Mouse (Mus musculus) mature B cell (primary cell): ENCODE data around the gene Cym.

ENCODE experiments used
- in situ Hi-C: fragments of 300-500 bp; cut with MboI; formaldehyde crosslinking; loops from 2 replicates; pipeline ENCODE4 v1.14.3; 2019

The Cym gene

DNA sequence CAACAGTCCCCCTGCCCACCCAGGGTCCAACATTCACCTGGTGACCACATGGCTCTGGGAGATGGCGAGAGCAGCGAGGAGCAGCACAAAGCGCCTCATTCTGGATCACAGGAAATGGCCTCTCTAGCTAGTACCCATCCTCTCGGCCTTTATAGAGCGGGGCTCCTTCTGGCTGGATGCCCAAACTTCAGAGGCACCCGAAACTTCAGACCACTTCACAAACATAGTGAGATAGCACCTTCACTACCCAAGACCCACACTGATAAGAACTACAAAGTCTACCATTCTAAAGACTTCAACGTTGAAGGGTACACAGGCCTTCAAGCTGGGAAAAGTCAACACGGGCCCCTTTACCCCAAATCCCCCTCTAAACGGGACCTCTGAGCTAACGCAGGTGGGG is at the start of gene Cym:
Cym (minus strand) TSS at position 125 of the 400 bp plus-strand sequence.
- in situ Hi-C loops = no loop called here

DNA sequence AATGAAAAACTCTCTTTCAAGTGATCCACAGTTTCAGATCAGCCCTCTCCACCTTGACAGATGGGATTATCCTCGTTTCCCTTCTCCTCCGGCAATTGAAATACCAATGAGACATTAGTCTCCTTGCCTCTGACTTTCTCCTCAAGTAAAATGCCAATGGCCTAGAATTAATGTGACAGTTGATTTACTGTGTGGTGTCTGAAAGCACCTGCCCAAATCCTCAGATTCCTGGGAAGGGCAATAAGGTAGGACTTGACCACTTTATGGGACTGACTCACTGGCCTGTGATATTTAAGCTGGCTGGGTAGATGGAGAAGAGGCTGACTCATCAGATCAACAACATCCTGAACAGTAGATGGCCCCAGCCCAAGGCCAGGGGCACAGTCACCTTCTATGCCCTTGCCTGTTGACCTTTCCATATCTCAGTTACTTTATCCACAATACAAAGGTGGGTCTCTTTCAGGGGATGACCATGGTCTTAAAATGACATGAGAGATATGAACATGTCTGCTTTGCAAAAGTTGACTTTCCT is 45.3 kb upstream of the Cym start:
- in situ Hi-C loops = no loop called here

DNA sequence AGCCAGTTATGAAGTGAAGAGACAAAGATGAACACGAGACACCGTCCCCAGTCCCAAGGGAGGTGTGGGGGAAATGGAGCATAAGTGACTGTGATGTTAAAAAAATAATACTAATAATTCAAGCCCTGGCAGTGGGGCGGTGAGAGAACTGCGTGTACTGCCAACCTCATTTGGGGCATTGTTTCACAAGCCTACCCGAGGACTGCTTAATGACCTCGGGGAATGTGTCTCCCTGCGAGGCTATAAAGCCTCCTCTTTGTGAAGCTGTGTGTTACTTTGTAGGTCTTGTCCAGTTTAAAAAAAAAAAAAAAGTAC is 40.3 kb upstream of the Cym start:
- in situ Hi-C loops = no loop called here

DNA sequence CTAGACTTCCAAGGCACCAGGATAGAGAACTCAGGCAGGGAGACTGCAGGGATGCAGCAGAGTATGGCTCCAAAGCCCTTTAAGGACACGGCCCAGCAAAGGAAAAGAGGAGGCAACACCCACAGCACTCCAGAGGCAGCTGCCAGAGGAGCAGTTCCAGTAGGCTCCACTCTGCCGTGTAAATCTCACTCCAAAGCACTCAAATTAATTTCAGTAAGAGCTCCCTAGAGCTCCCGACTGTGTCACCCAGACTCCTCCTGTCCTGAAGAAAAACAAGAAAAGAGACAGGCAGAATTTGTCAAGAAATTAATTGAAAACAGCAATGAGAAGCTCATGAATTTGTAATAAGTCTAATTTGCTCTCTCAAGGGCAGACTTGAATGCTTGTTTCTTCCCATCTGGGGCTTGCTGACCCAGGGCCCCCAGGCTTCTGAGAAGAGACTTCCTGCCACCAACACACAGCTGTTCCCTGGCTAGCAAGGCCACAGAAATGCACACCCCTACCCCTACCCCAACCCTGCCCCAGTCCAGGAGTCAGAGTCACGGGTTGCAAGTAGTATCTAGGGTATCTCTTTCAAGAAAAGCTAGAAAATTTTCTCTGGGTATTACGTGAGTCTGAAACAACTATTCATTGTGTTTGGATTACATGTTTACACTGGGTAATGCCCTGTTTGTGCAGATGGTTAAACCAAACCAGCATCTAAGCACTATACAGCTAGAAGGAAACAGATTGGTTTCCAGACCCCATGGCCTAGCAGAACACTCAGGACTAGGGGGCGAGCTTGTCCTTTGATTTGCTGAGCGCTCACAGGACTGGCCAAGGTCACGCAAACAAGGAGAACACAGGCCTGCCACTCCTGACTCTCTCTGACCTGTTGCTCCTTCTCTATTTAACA is 39.7 kb upstream of the Cym start:
- in situ Hi-C loops = no loop called here

DNA sequence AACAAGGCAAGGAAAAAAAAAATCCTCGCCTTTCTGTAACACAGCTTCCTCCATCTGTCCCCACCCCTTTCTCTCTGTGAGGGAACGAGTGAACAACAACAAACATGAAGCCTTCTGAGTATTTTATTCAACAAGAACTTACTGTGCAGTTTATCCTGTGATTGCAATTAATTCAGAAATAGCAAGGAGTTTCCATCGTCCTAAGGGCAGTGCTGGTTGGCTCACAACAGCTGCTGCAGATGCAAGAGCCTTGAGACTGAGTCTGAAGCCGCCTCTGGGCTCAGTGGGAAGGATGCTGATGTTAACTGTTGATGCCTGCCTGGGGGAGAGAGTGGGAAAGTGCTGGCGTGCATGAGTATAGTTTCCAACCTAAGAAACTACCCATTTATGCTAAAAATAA is 36.4 kb upstream of the Cym start:
- in situ Hi-C loops = no loop called here

DNA sequence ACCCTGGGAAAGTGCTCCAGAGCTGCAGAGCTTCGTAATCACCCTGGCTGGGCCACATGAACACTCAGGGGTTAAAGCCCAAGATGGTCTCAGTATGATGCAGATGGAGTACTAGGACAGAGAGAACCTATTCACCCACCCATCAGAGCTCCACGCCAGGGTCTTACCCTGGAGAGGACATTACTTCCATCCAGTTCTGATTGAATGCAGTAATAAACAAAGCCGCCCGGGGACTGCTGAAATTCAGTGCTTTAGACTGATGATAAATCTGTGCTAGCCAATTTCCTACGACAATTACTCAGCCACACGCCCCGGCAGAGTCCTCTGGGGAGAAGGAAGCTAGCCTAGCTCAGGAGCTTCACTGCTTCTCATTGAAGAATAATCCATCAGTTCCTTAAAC is 35.2 kb upstream of the Cym start:
- in situ Hi-C loops = no loop called here

DNA sequence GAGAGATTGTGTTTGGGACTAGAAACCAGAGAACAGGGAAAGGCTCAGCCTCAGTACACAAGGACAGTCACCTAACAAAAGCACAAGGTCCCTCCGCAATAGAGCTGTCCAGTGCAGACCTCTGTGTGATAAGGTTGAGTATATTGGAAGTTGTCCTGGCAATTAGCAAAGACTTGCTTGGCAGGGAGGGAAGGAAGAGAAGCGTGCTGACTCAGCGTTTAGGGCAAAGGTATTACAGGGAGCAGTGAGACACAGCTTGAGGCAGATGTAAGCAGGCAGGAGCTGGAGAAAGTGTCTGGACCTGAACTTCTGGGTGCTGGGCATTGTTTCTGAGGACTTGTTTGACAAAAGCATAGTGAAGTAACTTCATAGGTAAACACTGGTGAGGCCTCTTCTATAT is 34.5 kb upstream of the Cym start:
- in situ Hi-C loops = no loop called here

DNA sequence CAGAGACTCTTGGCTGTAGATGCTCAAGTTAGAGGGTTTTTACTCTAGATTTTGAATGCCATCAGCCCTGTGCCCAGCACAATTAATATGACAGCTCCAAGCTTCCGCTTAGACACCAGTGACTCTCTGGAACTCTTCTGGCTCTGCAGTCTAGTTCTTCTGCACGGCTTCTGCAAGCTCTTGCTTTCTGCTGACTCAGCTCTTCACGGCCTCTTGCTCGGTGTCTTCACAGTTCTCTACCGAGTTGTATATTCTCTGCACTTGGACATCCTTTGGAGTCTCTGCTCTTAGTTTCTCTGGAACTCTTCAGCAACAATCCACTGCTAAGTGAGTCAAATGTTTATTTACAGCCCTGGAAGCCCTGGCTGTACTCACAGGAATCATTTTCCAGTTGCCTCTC is 32.4 kb upstream of the Cym start:
- in situ Hi-C loops = no loop called here

DNA sequence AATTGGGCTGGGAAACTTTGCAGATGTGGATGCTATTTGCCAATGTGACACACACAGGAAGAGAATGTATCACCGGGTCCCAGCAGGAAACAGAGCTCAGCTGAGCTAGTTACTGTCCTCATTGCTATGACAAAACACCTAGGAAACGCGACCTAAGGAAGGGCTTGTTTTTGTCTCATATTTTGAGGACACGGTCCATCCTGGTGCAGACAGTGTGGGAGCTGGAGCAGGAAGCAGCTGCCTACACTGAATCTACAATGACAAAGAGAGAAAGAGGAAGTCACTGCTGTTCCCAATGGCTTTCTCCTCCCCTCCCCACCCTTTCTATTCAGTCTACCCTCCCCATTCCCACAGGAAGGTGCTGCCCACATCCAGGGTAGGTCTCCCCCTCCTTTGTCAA is 30.5 kb upstream of the Cym start:
- in situ Hi-C loops = no loop called here

DNA sequence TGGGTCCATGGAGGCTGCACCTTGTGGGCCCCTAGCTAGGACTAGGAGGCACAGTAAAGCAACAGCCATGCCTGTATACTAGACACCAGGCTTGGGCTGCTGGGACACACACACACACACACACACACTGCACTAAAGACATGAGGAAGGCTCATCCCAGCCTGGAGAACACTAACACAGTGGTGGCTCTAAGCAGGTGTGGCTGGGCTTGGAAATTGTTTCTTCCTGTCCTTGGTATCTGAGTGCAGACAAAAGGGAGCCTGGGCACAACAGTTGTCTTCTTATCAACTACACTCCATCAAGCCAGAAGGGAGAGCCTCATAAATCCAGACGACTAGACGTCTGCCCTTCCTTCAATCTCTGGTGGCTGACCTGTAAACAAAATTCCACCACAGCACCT is 28.8 kb upstream of the Cym start:
- in situ Hi-C loops = no loop called here

DNA sequence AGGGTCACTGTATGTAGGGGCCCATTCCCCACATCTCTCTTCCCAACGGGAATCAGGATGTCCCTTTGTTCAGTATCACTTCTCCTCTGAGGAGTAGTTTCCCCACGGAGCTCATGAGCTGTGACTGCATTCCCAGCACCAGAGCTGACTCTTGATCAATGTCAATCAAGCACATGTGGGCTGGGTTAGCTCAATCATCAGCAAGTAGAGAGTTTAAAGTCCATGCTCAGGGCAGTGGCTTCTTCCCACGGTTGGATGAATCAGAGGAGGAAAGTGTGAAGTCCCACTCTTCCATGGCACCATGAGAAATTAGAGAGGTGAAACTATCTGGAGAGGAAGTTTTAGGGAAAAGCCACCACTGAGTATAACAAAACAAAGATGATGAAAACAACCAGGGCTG is 27.5 kb upstream of the Cym start:
- in situ Hi-C loops = no loop called here

DNA sequence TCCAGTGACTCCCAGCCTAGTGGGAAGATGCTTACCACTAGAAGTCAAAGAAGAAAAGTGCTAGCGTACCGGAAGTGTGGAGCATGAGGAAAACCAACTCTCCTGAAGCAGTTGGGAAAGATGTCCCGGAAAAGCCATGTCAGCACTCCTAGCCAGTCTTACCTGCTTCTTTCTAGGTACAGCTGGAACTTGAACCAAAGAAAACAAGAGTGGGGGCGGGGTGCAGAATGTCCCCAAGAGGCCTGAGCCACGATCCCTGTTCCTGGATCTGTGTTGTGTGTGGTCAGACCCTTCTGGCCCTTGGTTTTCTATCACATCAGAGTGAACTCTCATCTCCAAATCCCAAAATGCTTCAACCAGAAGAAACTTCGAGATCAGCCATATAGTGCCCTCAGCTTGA is 25.3 kb upstream of the Cym start:
- in situ Hi-C loops = no loop called here

DNA sequence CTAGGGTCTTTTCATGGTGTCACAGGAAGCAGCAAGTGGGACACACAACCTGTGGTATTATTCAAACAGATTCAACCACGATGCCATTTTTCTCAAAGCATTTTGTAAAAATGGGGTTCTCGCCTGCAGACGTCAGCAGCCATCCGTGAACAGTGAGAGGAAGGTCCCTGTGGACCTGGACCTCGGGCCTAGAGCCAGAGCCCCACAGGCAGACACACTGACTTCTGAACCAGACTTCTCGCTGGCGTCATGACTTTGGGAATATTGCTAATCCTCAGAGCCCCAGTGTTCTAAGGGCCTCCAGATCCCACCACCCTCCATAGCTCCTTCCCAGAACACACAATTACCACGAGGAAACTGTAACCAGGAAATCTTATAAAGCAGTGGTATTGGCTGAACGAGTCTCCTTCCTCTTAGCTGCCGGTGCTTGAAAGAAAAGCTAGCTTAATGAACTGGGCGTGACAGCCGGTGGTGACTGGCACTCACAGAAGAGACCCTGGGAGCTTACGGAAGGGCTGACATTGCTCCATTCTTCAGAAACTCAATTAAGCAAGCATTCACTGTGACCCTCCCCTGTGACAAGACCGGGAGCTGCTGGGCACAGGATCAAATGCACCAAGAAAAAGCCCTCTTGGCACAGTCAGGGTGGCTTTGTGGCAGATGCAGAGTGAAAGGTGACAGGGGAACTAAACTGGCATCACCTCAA is 20.0 kb upstream of the Cym start:
- in situ Hi-C loops = no loop called here

DNA sequence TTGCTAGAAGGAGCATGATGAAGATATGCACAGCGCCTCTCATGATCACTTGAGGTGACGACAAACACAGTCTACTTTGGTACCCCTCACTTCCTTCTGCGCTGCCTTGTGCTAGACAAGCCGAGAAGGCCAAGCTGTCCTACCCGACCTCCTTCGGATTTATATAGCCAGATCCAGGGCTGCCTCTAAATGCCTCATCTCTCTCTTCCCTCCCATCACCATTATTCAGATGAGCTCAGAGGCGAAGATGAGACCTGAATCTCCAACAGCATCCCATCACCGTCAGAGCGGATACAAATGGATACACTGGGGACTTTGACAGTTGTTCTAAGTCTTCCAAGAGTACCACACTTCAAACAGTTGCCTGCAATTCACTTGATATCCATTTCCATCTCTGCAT is 18.1 kb upstream of the Cym start, which contains the start of gene Prok1:
Prok1 (minus strand) TSS at position 101 of the 400 bp plus-strand sequence.
- in situ Hi-C loops = no loop called here

DNA sequence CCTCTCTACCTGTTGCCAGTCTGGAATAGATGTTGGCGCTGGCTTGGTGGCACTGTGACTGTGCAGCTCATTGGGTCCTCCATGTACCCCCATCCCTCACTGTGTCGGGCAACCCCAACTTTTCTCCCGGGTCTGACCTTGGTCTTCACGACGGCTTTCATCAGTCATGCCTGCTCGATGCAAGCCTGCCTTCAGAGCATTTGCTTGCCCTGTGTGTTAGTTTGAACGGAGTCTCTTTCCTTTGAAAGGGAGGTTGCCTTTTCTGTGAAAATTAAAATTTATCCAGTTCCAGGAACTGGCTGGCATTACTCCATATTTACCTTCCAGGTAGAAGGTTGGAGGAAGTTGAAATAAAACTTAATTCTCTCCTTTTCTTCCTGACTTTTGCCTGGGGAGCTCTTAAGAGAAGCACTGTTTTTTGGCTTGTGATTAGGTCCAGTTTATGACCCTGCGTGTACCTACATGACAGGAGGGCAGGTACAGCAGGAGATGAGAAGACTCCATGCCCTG is 17.0 kb upstream of the Cym start:
- in situ Hi-C loops = no loop called here

DNA sequence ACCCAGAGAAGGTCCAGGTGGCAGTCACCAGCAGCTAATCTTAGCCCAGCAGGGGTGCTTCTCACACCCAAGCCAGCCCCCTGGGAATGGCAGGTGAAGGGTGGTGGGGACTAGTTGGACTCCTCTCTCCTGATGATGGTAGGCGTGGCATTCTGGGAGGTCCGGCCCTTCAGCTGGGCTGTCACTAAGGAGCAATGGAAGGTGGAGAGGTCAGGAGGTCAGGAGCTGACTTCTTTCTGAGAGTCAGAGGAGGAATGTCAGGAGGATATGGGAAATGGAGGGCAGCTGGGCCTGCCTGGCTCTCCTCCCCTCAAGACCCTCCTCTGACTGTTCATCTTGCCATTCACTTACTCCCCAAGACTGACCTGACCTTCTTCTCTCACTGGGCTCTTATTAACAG is 16.5 kb upstream of the Cym start:
- in situ Hi-C loops = no loop called here

DNA sequence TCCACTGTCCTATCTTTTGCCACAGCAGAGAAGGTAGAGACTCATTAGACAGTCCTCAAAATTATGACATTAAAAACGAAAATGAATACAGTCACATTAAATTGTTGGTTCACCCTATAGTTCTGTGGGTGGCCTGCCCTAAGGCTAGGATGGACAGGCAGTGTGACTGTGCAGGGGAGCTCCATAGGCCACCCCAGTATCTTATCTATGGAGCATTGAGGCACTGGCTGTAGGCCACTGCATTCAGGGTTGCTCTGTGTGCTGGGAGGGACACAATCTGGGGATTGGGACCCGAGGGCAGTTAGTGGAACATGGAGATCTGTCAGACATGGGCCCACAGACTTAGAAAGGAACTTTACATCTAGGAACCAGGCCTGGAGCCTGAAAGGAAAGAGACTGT is 12.4 kb upstream of the Cym start:
- in situ Hi-C loops = no loop called here

DNA sequence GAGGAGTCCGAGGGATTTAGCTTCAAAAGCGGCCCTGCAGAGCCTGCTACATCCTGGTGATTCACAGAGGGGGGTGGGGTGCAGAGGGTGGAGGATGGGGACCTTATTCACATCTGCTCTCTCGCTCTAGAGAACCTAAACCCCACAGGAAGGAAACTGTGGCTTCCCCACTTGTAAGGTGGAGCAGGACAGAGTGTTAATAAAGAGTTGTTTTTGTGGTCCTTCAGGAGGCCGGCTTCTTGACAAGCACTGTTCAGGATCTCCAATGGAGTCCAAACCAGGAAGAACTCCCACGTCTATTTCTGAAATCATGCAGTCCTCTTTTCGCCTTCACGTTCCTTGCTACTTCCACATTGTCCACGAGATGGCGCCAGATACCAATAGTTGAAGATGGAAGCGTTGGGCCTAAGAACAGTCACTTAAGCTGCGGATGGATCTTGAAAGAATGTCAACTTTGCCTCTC is 11.8 kb upstream of the Cym start:
- in situ Hi-C loops = no loop called here

DNA sequence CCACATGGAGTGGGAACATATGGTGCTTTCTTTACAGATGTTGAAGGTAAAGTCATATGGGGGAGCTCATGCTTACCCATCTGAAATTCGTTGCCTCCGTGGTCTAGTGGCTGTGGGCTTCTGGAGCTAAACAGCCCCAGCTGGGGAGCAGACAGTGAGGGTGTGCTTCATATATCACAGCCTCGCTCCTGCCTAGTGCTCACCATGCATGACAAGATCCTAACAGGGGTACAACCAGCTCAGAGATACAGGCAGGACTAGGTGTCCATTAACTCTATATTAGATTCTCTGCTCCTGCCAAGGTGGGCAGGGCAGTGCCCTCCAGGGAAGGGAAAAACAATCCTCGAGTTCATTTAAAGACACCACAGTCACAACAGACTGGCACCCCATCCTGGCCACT is 9.7 kb upstream of the Cym start:
- in situ Hi-C loops = no loop called here

DNA sequence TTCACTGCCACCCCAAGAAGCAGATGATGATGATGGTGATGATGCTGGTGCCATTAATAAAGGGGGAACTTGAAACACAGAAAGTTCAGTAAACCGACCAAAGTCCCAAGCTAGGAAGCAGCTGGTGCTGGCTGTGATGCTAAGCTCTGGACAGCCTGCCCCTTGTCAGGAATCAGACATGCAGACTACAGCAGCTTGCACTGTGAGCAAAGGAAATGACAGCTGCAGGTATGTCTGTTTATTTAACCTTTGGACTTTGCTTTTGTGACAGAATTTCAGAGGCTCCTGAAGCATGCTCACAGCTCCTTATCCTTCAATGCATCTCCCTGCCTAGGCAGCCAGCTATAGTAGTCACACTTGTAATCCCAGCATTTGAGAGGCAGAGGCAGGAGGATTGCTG is 9.0 kb upstream of the Cym start, which contains the start of gene A630076J17Rik:
A630076J17Rik (plus strand) TSS at position 88 of the 400 bp plus-strand sequence.
- in situ Hi-C loops = no loop called here

DNA sequence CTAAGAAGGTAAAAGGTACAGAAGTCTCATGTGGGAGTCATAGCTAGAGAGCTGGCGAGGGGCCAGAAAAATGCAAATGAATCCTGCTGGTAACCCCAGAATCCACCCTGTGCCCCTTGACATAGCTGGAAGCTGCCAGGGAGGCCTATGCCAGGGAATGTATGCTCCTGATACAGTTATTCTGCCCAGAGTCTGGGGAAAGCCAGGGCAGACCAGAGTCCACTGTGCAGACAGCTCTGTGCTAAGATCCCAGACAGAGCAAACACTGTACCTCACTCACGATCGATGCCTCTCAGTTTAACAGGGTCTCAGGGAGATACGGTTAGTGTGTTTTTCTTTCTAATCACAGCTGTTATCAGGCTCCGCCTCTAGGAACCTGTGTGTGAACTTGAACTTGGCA is 8.3 kb upstream of the Cym start:
- in situ Hi-C loops = no loop called here

DNA sequence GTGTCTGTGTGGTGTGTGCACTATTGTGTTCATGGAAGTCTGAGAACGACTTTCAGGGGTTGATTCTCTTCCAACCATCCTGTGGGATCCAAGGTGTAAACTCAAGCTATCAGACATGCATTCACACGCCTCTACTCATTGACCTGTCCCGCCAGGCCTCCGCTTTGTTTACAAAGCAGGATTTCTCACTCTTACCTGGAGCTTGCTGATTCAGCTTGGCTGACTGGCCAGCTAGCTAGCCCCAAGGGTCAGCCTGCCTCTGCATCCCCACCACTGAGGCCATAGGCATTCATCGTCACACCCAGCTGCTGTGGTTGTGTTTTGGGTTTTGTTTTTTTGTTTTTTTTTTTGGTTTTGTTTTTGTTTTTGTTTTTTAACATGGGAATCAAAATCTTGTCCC is 7.7 kb upstream of the Cym start:
- in situ Hi-C loops = no loop called here

DNA sequence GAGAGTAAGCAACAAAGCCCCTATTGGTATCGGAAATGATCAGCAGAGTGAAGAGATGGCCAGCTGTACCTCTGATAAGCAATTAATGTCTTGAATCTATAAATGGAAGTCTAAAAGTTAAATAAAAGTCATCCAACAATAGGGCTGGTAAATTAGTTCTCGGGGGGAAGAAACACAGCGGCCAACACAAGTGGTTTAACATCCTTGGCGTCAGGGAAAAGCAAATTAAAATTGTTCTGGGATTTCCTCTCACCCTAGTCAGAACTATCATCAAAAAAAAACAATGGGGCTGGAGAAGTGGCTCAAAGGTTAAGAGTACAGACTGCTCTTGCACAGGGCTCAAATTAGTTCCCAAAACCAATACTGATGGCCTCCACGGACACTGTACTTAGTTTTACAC is 4.3 kb upstream of the Cym start:
- in situ Hi-C loops = no loop called here
